Mouse (Mus musculus) C2C12 (cell line): Measurements from ENCODE around the gene Fam71e1. TPM values are rescaled to one million over a fixed set of nuclear protein-coding genes. Genes with fewer than 3 reads are reported as not detected.
A peak's percentile ranks its signal among the peaks of the same experiment; 100 is the strongest.

Source experiments
- H3K27me3 ChIP-seq: one replicate; pipeline ENCODE4 v1.6.1; 2011; ENCODE audit not compliant: control insufficient read depth, insufficient read depth, insufficient read length
- H3K36me3 ChIP-seq: one replicate; pipeline ENCODE4 v1.6.1; 2011; ENCODE audit not compliant: control insufficient read depth, insufficient read depth
- H3K4me3 ChIP-seq: one replicate; pipeline ENCODE4 v1.5.1; 2011; ENCODE audit warnings: mild to moderate bottlenecking, control low read depth; ENCODE audit not compliant: poor library complexity, insufficient read depth, severe bottlenecking
- H3K79me2 ChIP-seq: one replicate; pipeline ENCODE4 v1.6.1; 2011; ENCODE audit not compliant: control insufficient read depth, insufficient read depth
- H3K79me3 ChIP-seq: one replicate; pipeline ENCODE4 v1.6.1; 2011; ENCODE audit warnings: low read depth, control low read depth
- H3ac ChIP-seq: one replicate; pipeline ENCODE3; 2011; ENCODE audit warnings: low read depth; ENCODE audit not compliant: control insufficient read depth, insufficient read length
- CEBPB ChIP-seq: IDR thresholded peaks from one replicate; pipeline ENCODE4 v1.6.1; 2011; ENCODE audit warnings: low read depth, mild to moderate bottlenecking, control low read depth, moderate library complexity
- CTCF ChIP-seq: IDR thresholded peaks from one replicate; pipeline ENCODE4 v1.5.1; 2011; ENCODE audit not compliant: control insufficient read depth, insufficient read depth, insufficient read length
- FOSL1 ChIP-seq: IDR thresholded peaks from one replicate; pipeline ENCODE4 v1.8.0; 2011; ENCODE audit warnings: mild to moderate bottlenecking, low read length; ENCODE audit not compliant: poor library complexity, insufficient read depth, severe bottlenecking
- MAX ChIP-seq: IDR thresholded peaks from one replicate; pipeline ENCODE4 v1.6.1; 2011; ENCODE audit warnings: mild to moderate bottlenecking, control low read depth
- MYOD1 ChIP-seq: IDR thresholded peaks from one replicate; pipeline ENCODE4 v1.6.1; 2011; ENCODE audit warnings: low read depth; ENCODE audit not compliant: control insufficient read depth, insufficient read length
- MYOG ChIP-seq: IDR thresholded peaks from one replicate; pipeline ENCODE4 v1.6.1; 2011; ENCODE audit not compliant: control insufficient read depth, insufficient read length; ENCODE audit errors: extremely low read depth
- USF1 ChIP-seq: IDR thresholded peaks from one replicate; pipeline ENCODE4 v1.6.1; 2011; ENCODE audit warnings: low read depth, mild to moderate bottlenecking, control low read depth, moderate library complexity
- polyA plus RNA-seq: library from polyadenylated mRNA; unstranded; fragments of >200 nt; fragmentation: generic; extraction: Trizol; gene quantifications from one replicate; pipeline ENCODE4 v1.2.1, GENCODE M21; 2012; ENCODE audit warnings: missing spikeins

Gene Fam71e1
- polyA plus RNA-seq, 1 experiment = 0.95 TPM

DNA sequence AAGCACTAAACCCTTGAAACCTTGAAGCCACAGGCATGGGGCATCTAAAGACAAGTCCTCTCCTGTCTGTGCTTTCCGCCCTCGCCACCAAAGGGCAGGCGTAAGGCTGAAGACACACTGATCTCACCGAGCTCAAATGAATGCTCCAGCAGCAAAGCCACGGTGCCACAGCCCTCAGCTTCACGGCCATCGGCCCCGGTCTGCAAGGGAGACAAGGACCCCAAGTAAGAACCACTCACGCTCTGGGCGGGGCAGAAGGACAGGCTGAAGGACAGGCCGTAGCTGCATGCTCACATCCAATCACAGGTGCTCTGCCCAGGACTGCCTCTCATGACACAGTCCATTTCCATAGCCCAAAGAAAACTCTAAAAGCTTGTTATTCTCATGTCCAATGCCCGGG lies 1.7 kb upstream of the Fam71e1 start:
- TF ChIP-seq USF1 (no peak), CEBPB (no peak), MYOG (no peak), MAX (no peak), MYOD1 (no peak), CTCF (no peak), FOSL1 (no peak)
- peaks cover 13% of the 10 kb centered on the region for H3K79me3 ChIP-seq
- H3K79me2 ChIP-seq = peaks cover 23% of the 10 kb centered on the region
- no peaks in the 10 kb centered on the region for H3K27me3 ChIP-seq
- H3ac ChIP-seq = no peak overlapping the region
- H3K4me3 ChIP-seq = no peak overlapping the region
- no peaks in the 10 kb centered on the region for H3K36me3 ChIP-seq

DNA sequence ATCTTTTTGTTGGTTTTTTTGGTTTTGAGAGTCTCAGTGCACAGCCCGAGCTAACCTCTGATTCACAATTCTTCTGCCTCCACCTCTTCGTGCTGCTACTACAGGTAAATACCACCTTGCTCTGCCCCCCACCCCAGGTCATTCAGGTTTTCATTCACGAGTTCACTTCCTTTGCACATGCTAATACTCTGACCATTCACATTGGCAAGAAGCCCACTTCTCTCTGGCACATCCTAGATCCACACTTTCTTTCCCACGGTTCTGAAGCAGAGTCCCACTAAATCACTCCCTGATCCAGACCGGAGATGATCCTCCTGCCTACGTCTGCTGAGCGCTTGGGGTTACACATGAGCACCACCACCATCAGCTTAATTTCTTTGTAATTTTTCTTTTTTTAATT lies 1.3 kb upstream of the Fam71e1 start:
- TF ChIP-seq MYOD1 (no peak), USF1 (no peak), MYOG (no peak), MAX (no peak), CEBPB (no peak), FOSL1 (no peak), CTCF (no peak)
- Histone ChIP-seq H3K79me3 (peaks cover 13% of the 10 kb centered on the region), H3K27me3 (no peaks in the 10 kb centered on the region), H3ac (no peak overlapping the region), H3K36me3 (no peaks in the 10 kb centered on the region), H3K4me3 (peak overlapping the region; percentile 39), H3K79me2 (peaks cover 23% of the 10 kb centered on the region)

DNA sequence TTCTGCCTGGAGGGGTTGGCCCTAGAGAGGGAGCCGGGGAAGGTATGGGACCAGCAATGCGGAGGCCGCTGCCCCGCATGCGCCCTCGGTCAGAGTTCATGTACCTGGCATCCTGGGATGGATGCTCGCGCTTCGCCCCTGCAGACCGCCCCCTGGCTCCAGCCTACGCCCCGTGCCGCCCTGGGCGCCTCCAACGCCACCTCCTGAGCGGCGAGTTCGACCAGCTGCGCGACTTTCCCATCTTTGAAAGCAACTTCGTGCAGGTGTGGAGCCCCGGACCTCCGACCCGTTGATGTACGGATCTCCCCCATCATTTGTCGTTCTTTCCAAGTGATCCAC lies 359 bp downstream of the Fam71e1 start:
- Histone ChIP-seq H3K79me2 (peaks cover 23% of the 10 kb centered on the region), H3K27me3 (no peaks in the 10 kb centered on the region), H3ac (peak overlapping the region; percentile 69), H3K4me3 (peak overlapping the region; percentile 43), H3K79me3 (peaks cover 13% of the 10 kb centered on the region), H3K36me3 (no peaks in the 10 kb centered on the region)
- TF ChIP-seq CTCF (no peak), USF1 (no peak), CEBPB (no peak), FOSL1 (no peak), MYOD1 (no peak), MAX (no peak), MYOG (no peak)

DNA sequence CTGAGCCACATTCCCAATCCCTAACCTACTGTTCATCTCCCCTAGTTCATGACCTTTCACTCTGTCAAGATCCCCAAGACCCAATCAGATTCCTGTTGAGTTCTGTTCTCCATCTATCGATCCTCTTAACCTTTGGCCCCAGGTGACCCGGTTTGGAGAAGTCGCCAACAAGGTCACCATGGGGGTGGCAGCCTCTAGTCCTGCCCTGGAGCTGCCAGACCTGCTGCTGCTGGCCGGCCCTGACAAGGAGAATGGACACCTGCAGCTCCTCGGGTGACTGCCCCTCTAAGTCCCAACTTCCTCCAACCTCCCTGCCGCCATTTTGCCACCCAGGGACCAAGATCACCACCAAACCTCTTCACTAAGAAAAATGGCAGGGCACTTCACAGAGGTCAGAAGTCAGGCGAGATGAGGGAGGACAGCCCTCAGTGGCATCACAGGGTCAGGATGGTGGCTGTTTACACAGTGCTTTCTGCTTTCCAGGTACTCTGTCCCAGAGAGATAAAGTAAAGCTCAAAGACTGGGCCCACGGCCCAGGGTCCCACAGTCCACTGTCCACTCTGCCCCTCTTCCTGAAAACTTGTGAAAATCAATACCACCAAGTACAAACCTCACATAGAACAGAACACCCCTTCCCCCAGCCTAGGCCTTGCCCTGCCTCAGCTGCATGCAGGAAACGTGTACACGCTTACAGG lies 1.1 kb downstream of the Fam71e1 start:
- H3ac ChIP-seq = no peak overlapping the region
- H3K4me3 ChIP-seq = no peak overlapping the region
- H3K79me3 ChIP-seq = peaks cover 13% of the 10 kb centered on the region
- H3K79me2 ChIP-seq = peaks cover 23% of the 10 kb centered on the region
- H3K36me3 ChIP-seq = no peaks in the 10 kb centered on the region
- no peak for TF ChIP-seq MAX
- H3K27me3 ChIP-seq = no peaks in the 10 kb centered on the region

DNA sequence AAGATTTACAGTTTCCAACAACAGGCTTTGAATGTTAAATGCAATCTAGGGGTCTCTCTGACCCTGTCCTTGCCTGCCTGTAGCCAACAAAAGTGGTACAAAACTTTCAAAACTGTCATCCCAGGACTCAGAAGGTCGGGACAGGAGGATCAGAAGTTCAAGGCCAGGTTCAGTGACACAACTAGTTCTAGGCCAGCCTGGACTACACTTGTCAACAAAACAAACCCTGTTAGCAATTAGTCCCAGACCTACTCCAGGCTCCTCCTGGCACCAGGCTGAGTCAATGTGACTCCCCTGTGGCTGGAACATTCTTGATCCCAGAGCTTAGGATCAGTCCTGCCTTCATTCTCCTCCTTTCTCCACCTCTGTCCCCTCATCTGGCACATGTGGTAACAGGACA lies 2.5 kb downstream of the Fam71e1 start:
- no peaks in the 10 kb centered on the region for H3K27me3 ChIP-seq
- TF ChIP-seq CTCF (no peak), FOSL1 (no peak), MAX (no peak), CEBPB (no peak), MYOG (no peak), MYOD1 (no peak), USF1 (no peak)
- no peak overlapping the region for H3ac ChIP-seq
- peaks cover 13% of the 10 kb centered on the region for H3K79me3 ChIP-seq
- peaks cover 18% of the 10 kb centered on the region for H3K79me2 ChIP-seq
- no peaks in the 10 kb centered on the region for H3K36me3 ChIP-seq
- no peak overlapping the region for H3K4me3 ChIP-seq

DNA sequence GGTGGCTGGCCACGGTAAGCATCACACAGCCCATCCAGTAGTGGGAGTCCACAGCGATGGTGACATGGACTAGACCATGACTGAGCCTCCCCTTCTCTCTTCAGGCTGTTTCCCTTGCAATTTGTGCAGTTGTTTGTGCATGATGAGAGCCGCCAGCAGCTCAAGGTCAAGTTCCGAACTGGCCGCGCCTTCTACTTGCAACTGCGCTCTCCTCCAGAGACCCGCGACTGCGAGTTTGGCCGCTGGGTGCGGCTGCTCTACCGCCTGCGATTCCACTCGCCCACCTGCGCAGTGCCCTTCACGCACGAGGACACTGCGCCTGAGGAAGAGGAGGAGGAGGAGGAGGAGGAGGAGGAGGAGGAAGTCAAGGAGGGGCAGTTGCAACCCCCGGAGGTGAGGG lies 3.7 kb downstream of the Fam71e1 start:
- H3K4me3 ChIP-seq = no peak overlapping the region
- H3K79me3 ChIP-seq = peaks cover 7% of the 10 kb centered on the region

More for the DNA sequence above, 3.7 kb downstream of the Fam71e1 start:
- H3K79me2 ChIP-seq = peaks cover 6% of the 10 kb centered on the region
- H3K36me3 ChIP-seq = no peaks in the 10 kb centered on the region
- no peak overlapping the region for H3ac ChIP-seq
- H3K27me3 ChIP-seq = no peaks in the 10 kb centered on the region
- TF ChIP-seq CTCF (no peak), FOSL1 (no peak), CEBPB (no peak), MYOG (no peak)
